Mouse (Mus musculus) intestine, embryonic 16.5 days (tissue): ENCODE results near the gene Kcnc3. TPM values are rescaled to one million over a fixed set of nuclear protein-coding genes. Genes with fewer than 3 reads are reported as not detected.
A peak's percentile ranks its signal among the peaks of the same experiment; 100 is the strongest.

ENCODE experiments used
- ATAC-seq: fragments of 200-750 bp; cut with Nextera tagmentation; 2 replicates; pipeline ENCODE4 v1.8.0; 2017; ENCODE audit warnings: moderate TSS enrichment, moderate library complexity
- H3K27ac ChIP-seq: fragments of 300-500 bp; sonication (generic); 2 replicates; pipeline ENCODE4 v1.5.1; 2014; ENCODE audit warnings: mild to moderate bottlenecking, low read length
- H3K27me3 ChIP-seq: fragments of 300-500 bp; sonication (generic); replicated peaks from 2 replicates; pipeline ENCODE4 v1.6.1; 2014; ENCODE audit warnings: low read length, control low read depth, mixed read lengths; ENCODE audit not compliant: control insufficient read depth, insufficient read depth
- H3K36me3 ChIP-seq: fragments of 300-500 bp; sonication (generic); 2 replicates; pipeline ENCODE4 v1.6.1; 2014; ENCODE audit warnings: low read length, control low read depth; ENCODE audit not compliant: control insufficient read depth, insufficient read depth
- H3K4me1 ChIP-seq: fragments of 300-500 bp; sonication (generic); 2 replicates; pipeline ENCODE4 v1.6.1; 2014; ENCODE audit warnings: low read length, control low read depth, mixed read lengths; ENCODE audit not compliant: control insufficient read depth, insufficient read depth
- H3K4me2 ChIP-seq: fragments of 300-500 bp; sonication (generic); 2 replicates; pipeline ENCODE4 v1.6.1; 2014; ENCODE audit warnings: low read depth, low read length, control low read depth
- H3K4me3 ChIP-seq: fragments of 300-500 bp; sonication (generic); 2 replicates; pipeline ENCODE4 v1.5.1; 2014; ENCODE audit warnings: mild to moderate bottlenecking, low read length
- H3K9ac ChIP-seq: fragments of 300-500 bp; sonication (generic); 2 replicates; pipeline ENCODE4 v1.6.1; 2014; ENCODE audit warnings: low read depth, low read length
- H3K9me3 ChIP-seq: fragments of 300-500 bp; sonication (generic); 2 replicates; pipeline ENCODE4 v1.6.1; 2016; ENCODE audit warnings: low read length, control low read depth; ENCODE audit not compliant: control insufficient read depth
- WGBS: fragments of 180-500 bp; shearing (Covaris S2); extraction: QIAGEN DNeasy Blood & Tissue Kit; methylation state at CpG from one replicate; pipeline ENCODE4 v1.1.7; 2014; 5-methylcytosine and 5-hydroxymethylcytosine counted together
- polyA plus RNA-seq: library from polyadenylated mRNA; unstranded; fragments of >200 nt; fragmentation: Nextera tagmentation; extraction: Ambion mirVana; gene quantifications from 2 replicates; pipeline ENCODE4 v1.2.1, GENCODE M21; 2015

Kcnc3 gene
- polyA plus RNA-seq, 1 experiment from 2014 or later: 0.20 TPM

GRCm38 (mm10) chr7:44614041-44614688 is 23.7 kb downstream of the Kcnc3 start:
- Histone ChIP-seq H3K27me3 (0 out of 2 replicates have a peak, but pooled peaks cover 8% of the 10 kb centered on the region), H3K27ac (no peak overlapping the region), H3K4me1 (no peaks in the 10 kb centered on the region), H3K36me3 (0 out of 2 replicates have a peak, but pooled peaks cover 2% of the 10 kb centered on the region), H3K9ac (no peak overlapping the region), H3K9me3 (no peaks in the 10 kb centered on the region), H3K4me3 (no peak overlapping the region), H3K4me2 (no peak overlapping the region)
- 0 out of 2 replicates have a peak, but pooled peaks have one; percentile 14 for ATAC-seq
- 18% methylated on average over 20 of the region's 20 CpGs for WGBS

- WGBS: 20% methylated on average over 10 of the region's 10 CpGs
- H3K36me3 ChIP-seq: peaks cover 11% of the 10 kb centered on the region
Observed at GRCm38 (mm10) chr7:44615309-44615708, 24.8 kb downstream of the Kcnc3 start.

GRCm38 (mm10) chr7:44615987-44616386 is 25.5 kb downstream of the Kcnc3 start:
- Histone ChIP-seq H3K9ac (no peak overlapping the region), H3K4me3 (no peak overlapping the region), H3K27me3 (0 out of 2 replicates have a peak, but pooled peaks cover 8% of the 10 kb centered on the region), H3K4me2 (no peak overlapping the region), H3K27ac (no peak overlapping the region), H3K9me3 (no peaks in the 10 kb centered on the region), H3K36me3 (peaks cover 10% of the 10 kb centered on the region), H3K4me1 (no peaks in the 10 kb centered on the region)
- WGBS: 76% methylated on average over 14 of the region's 14 CpGs
- no peak for ATAC-seq

More at GRCm38 (mm10) chr7:44615309-44615708, 24.8 kb downstream of the Kcnc3 start:
- Histone ChIP-seq H3K9me3 (no peaks in the 10 kb centered on the region), H3K27ac (no peak overlapping the region), H3K4me2 (no peak overlapping the region), H3K4me1 (no peaks in the 10 kb centered on the region), H3K4me3 (no peak overlapping the region), H3K27me3 (0 out of 2 replicates have a peak, but pooled peaks cover 8% of the 10 kb centered on the region), H3K9ac (no peak overlapping the region)
- ATAC-seq: no peak

GRCm38 (mm10) chr7:44617059-44617458 is 26.6 kb downstream of the Kcnc3 start:
- H3K4me2 ChIP-seq: no peak overlapping the region
- H3K4me3 ChIP-seq: no peak overlapping the region
- H3K9me3 ChIP-seq: no peaks in the 10 kb centered on the region
- WGBS: 75% methylated on average over 3 of the region's 3 CpGs
- H3K36me3 ChIP-seq: peaks cover 10% of the 10 kb centered on the region
- no peak overlapping the region for H3K9ac ChIP-seq
- no peak for ATAC-seq
- no peaks in the 10 kb centered on the region for H3K4me1 ChIP-seq
- 0 out of 2 replicates have a peak, but pooled peaks cover 8% of the 10 kb centered on the region for H3K27me3 ChIP-seq
- no peak overlapping the region for H3K27ac ChIP-seq

GRCm38 (mm10) chr7:44623714-44624542 is 33.5 kb downstream of the Kcnc3 start:
- 51% methylated on average over 18 of the region's 18 CpGs for WGBS
- H3K36me3 ChIP-seq: peaks cover 23% of the 10 kb centered on the region
- H3K27ac ChIP-seq: no peak overlapping the region
- H3K4me2 ChIP-seq: no peak overlapping the region
- H3K4me1 ChIP-seq: no peaks in the 10 kb centered on the region
- 0 out of 2 replicates have a peak, but pooled peaks have one; percentile 10 for ATAC-seq
- H3K27me3 ChIP-seq: no peaks in the 10 kb centered on the region
- H3K9me3 ChIP-seq: no peaks in the 10 kb centered on the region
- H3K9ac ChIP-seq: no peak overlapping the region
- H3K4me3 ChIP-seq: no peak overlapping the region

- H3K4me2 ChIP-seq: no peak overlapping the region
- peak; percentile 22; the same call in 1 of the 2 replicates for ATAC-seq
- WGBS: 73% methylated on average over 3 of the region's 3 CpGs
- H3K9ac ChIP-seq: no peak overlapping the region
- H3K9me3 ChIP-seq: no peaks in the 10 kb centered on the region
- H3K27me3 ChIP-seq: no peaks in the 10 kb centered on the region
- peaks cover 25% of the 10 kb centered on the region for H3K36me3 ChIP-seq
- H3K27ac ChIP-seq: no peak overlapping the region
- no peak overlapping the region for H3K4me3 ChIP-seq
- H3K4me1 ChIP-seq: no peaks in the 10 kb centered on the region
Observed at GRCm38 (mm10) chr7:44624543-44624826, 34.0 kb downstream of the Kcnc3 start.

GRCm38 (mm10) chr7:44624828-44625227 is 34.4 kb downstream of the Kcnc3 start:
- Histone ChIP-seq H3K36me3 (peaks cover 22% of the 10 kb centered on the region), H3K4me3 (no peak overlapping the region), H3K27me3 (no peaks in the 10 kb centered on the region), H3K9ac (no peak overlapping the region), H3K27ac (no peak overlapping the region), H3K9me3 (no peaks in the 10 kb centered on the region), H3K4me1 (no peaks in the 10 kb centered on the region), H3K4me2 (no peak overlapping the region)
- WGBS: 58% methylated on average over 14 of the region's 14 CpGs
- ATAC-seq: 0 out of 2 replicates have a peak, but pooled peaks have one; percentile 17

GRCm38 (mm10) chr7:44625241-44626067 is 35.0 kb downstream of the Kcnc3 start:
- Histone ChIP-seq H3K36me3 (peaks cover 17% of the 10 kb centered on the region), H3K9me3 (no peaks in the 10 kb centered on the region), H3K27ac (no peak overlapping the region), H3K4me2 (no peak overlapping the region), H3K4me1 (no peaks in the 10 kb centered on the region), H3K4me3 (no peak overlapping the region), H3K27me3 (no peaks in the 10 kb centered on the region), H3K9ac (no peak overlapping the region)
- 86% methylated on average over 13 of the region's 13 CpGs for WGBS
- no peak for ATAC-seq

GRCm38 (mm10) chr7:44626068-44626385 is 35.6 kb downstream of the Kcnc3 start:
- Histone ChIP-seq H3K36me3 (peaks cover 17% of the 10 kb centered on the region), H3K27me3 (no peaks in the 10 kb centered on the region), H3K4me2 (no peak overlapping the region), H3K9me3 (no peaks in the 10 kb centered on the region), H3K4me3 (no peak overlapping the region), H3K4me1 (no peaks in the 10 kb centered on the region), H3K27ac (no peak overlapping the region), H3K9ac (no peak overlapping the region)
- no peak for ATAC-seq
- WGBS: 61% methylated on average over 1 of the region's 1 CpGs
